Mouse (Mus musculus) lung, adult 18-20 months (tissue): ENCODE results near the gene Tmem169.

Experiments
- DNase-seq, 2 experiments: peaks; one replicate each; pipeline ENCODE4 v3.0.0; 2022; ENCODE audit warnings: mixed read lengths in 2 of 2

The Tmem169 gene

GRCm38 (mm10) chr1:72287893-72288292 lies 3.7 kb downstream of the Tmem169 start:
- DNase-seq, result no peak

- DNase-seq, result no peak
These were observed 4.5 kb downstream of the Tmem169 start for GRCm38 (mm10) chr1:72288527-72289150.

- no peak for DNase-seq
These were observed 6.7 kb downstream of the Tmem169 start for GRCm38 (mm10) chr1:72290896-72291295.

- DNase-seq, result no peak
These were observed 7.3 kb downstream of the Tmem169 start for GRCm38 (mm10) chr1:72291421-72291820.

GRCm38 (mm10) chr1:72291925-72292324 lies 7.8 kb downstream of the Tmem169 start:
- DNase-seq, result no peak

- no peak for DNase-seq
These were observed 9.9 kb downstream of the Tmem169 start for GRCm38 (mm10) chr1:72293869-72294663.

GRCm38 (mm10) chr1:72295746-72296145 lies 11.6 kb downstream of the Tmem169 start:
- no peak for DNase-seq

- no peak for DNase-seq
These were observed 17.7 kb downstream of the Tmem169 start for GRCm38 (mm10) chr1:72301845-72302244.

- DNase-seq, result no peak
These were observed 22.1 kb downstream of the Tmem169 start for GRCm38 (mm10) chr1:72306241-72306640.

- peak; percentile 26 to 27 for DNase-seq
These were observed 22.6 kb downstream of the Tmem169 start for GRCm38 (mm10) chr1:72306679-72307181.

- peak; percentile 93 to 95 for DNase-seq
These were observed 23.2 kb downstream of the Tmem169 start, which contains the start of gene Xrcc5 for GRCm38 (mm10) chr1:72307317-72307798. Gene Xrcc5 (plus strand): TSS chr1:72307421.

- no peak for DNase-seq
These were observed 24.8 kb downstream of the Tmem169 start for GRCm38 (mm10) chr1:72308919-72309318.

- DNase-seq, result no peak
These were observed 25.7 kb downstream of the Tmem169 start for GRCm38 (mm10) chr1:72309744-72310424.

GRCm38 (mm10) chr1:72312701-72313398 lies 28.7 kb downstream of the Tmem169 start:
- DNase-seq, result no peak

GRCm38 (mm10) chr1:72313399-72314039 lies 29.4 kb downstream of the Tmem169 start:
- no peak for DNase-seq

GRCm38 (mm10) chr1:72315447-72315846 lies 31.3 kb downstream of the Tmem169 start:
- DNase-seq, result no peak

- DNase-seq, result peak in 1 of 2 experiments; percentile 7
These were observed 32.2 kb downstream of the Tmem169 start for GRCm38 (mm10) chr1:72316409-72316808.

GRCm38 (mm10) chr1:72316901-72317300 lies 32.7 kb downstream of the Tmem169 start:
- no peak for DNase-seq

GRCm38 (mm10) chr1:72320759-72321158 lies 36.6 kb downstream of the Tmem169 start:
- DNase-seq, result no peak

GRCm38 (mm10) chr1:72323248-72323647 lies 39.1 kb downstream of the Tmem169 start:
- no peak for DNase-seq

GRCm38 (mm10) chr1:72326162-72326821 lies 42.1 kb downstream of the Tmem169 start:
- no peak for DNase-seq
